Mouse (Mus musculus): ENCODE results near the gene Ercc1. TPM values are rescaled to one million over a fixed set of nuclear protein-coding genes. Genes with fewer than 3 reads are reported as not detected.

Ercc1 gene
- polyA plus RNA-seq, 1 experiment from 2014 or later = 66.5 TPM

MicroRNA genes within 50 kb of the gene (microRNA counts, 519-probe panel; counts per million panel counts)
- not detected for microRNA mmu-miR-343

Small RNA genes lying within 50 kb of the gene (microRNA-seq; reads per million reads assigned to microRNA genes)
- gene Mir343 = not detected

Other genes with a start within 250 kb of the Ercc1 start
- 2.8 and 3.2 TPM in 2 replicates for gene Gm4969, start 226.4 kb upstream of the Ercc1 start, polyA plus RNA-seq (2015; fragmentation: Nextera tagmentation; extraction: Ambion mirVana)
- gene Fbxo46, start 224.9 kb upstream of the Ercc1 start, polyA plus RNA-seq (2015; fragmentation: Nextera tagmentation; extraction: Ambion mirVana) = 11.6 and 12.8 TPM in 2 replicates
- gene Qpctl, start 195.5 kb upstream of the Ercc1 start, polyA plus RNA-seq (2015; fragmentation: Nextera tagmentation; extraction: Ambion mirVana) = 13.5 and 14.7 TPM in 2 replicates
- gene Snrpd2, start 195.1 kb upstream of the Ercc1 start, polyA plus RNA-seq (2015; fragmentation: Nextera tagmentation; extraction: Ambion mirVana) = 131 and 141 TPM in 2 replicates
- 2.3 and 2.9 TPM in 2 replicates for gene Gipr, start 178.7 kb upstream of the Ercc1 start, polyA plus RNA-seq (2015; fragmentation: Nextera tagmentation; extraction: Ambion mirVana)
- 10.6 and 10.7 TPM in 2 replicates for gene Eml2, start 168.4 kb upstream of the Ercc1 start, polyA plus RNA-seq (2015; fragmentation: Nextera tagmentation; extraction: Ambion mirVana)
- gene Gpr4, start 132.2 kb upstream of the Ercc1 start, polyA plus RNA-seq (2015; fragmentation: Nextera tagmentation; extraction: Ambion mirVana) = 1.5 and 1.6 TPM in 2 replicates
- 32.3 and 34.5 TPM in 2 replicates for gene Opa3, start 116.4 kb upstream of the Ercc1 start, polyA plus RNA-seq (2015; fragmentation: Nextera tagmentation; extraction: Ambion mirVana)
- gene Vasp, start 73.0 kb upstream of the Ercc1 start, polyA plus RNA-seq (2015; fragmentation: Nextera tagmentation; extraction: Ambion mirVana) = 106 and 111 TPM in 2 replicates
- 0.21 and 0.33 TPM in 2 replicates for gene Ppm1n, start 64.7 kb upstream of the Ercc1 start, polyA plus RNA-seq (2015; fragmentation: Nextera tagmentation; extraction: Ambion mirVana)
- 10.6 and 13.9 TPM in 2 replicates for gene Rtn2, start 62.2 kb upstream of the Ercc1 start, polyA plus RNA-seq (2015; fragmentation: Nextera tagmentation; extraction: Ambion mirVana)
- gene Fosb, start 34.7 kb upstream of the Ercc1 start, polyA plus RNA-seq (2015; fragmentation: Nextera tagmentation; extraction: Ambion mirVana) = 0.12 and 0.17 TPM in 2 replicates
- gene Cd3eap, start 14.7 kb downstream of the Ercc1 start, polyA plus RNA-seq (2015; fragmentation: Nextera tagmentation; extraction: Ambion mirVana) = 24.9 and 26.1 TPM in 2 replicates
- 7.8 and 8.9 TPM in 2 replicates for gene Ppp1r13l, start 15.0 kb downstream of the Ercc1 start, polyA plus RNA-seq (2015; fragmentation: Nextera tagmentation; extraction: Ambion mirVana)
- 13.5 and 14.8 TPM in 2 replicates for gene Ercc2, start 37.2 kb downstream of the Ercc1 start, polyA plus RNA-seq (2015; fragmentation: Nextera tagmentation; extraction: Ambion mirVana)
- 9.7 and 10.4 TPM in 2 replicates for gene Klc3, start 59.3 kb downstream of the Ercc1 start, polyA plus RNA-seq (2015; fragmentation: Nextera tagmentation; extraction: Ambion mirVana)
- 17.4 and 19.1 TPM in 2 replicates for gene Ckm, start 60.0 kb downstream of the Ercc1 start, polyA plus RNA-seq (2015; fragmentation: Nextera tagmentation; extraction: Ambion mirVana)
- 7.8 and 7.9 TPM in 2 replicates for gene Mark4, start 114.0 kb downstream of the Ercc1 start, polyA plus RNA-seq (2015; fragmentation: Nextera tagmentation; extraction: Ambion mirVana)
- 0.94 and 1.3 TPM in 2 replicates for gene Exoc3l2, start 118.6 kb downstream of the Ercc1 start, polyA plus RNA-seq (2015; fragmentation: Nextera tagmentation; extraction: Ambion mirVana)
- gene Bloc1s3, start 163.6 kb downstream of the Ercc1 start, polyA plus RNA-seq (2015; fragmentation: Nextera tagmentation; extraction: Ambion mirVana) = 2.2 and 2.4 TPM in 2 replicates
- gene Trappc6a, start 163.6 kb downstream of the Ercc1 start, polyA plus RNA-seq (2015; fragmentation: Nextera tagmentation; extraction: Ambion mirVana) = 103 and 105 TPM in 2 replicates
- gene Nkpd1, start 173.1 kb downstream of the Ercc1 start, polyA plus RNA-seq (2015; fragmentation: Nextera tagmentation; extraction: Ambion mirVana) = 0.30 and 0.83 TPM in 2 replicates
- gene Ppp1r37, start 218.3 kb downstream of the Ercc1 start, polyA plus RNA-seq (2015; fragmentation: Nextera tagmentation; extraction: Ambion mirVana) = 25.3 and 28.2 TPM in 2 replicates
- gene Zfp296, start 232.5 kb downstream of the Ercc1 start, polyA plus RNA-seq (2015; fragmentation: Nextera tagmentation; extraction: Ambion mirVana) = 1.7 and 2.6 TPM in 2 replicates
- 143 and 157 TPM in 2 replicates for gene Gemin7, start 232.8 kb downstream of the Ercc1 start, polyA plus RNA-seq (2015; fragmentation: Nextera tagmentation; extraction: Ambion mirVana)